Mouse (Mus musculus) ES-E14 (cell line): ENCODE measurements around the gene Crebzf. TPM values are rescaled to one million over a fixed set of nuclear protein-coding genes. Genes with fewer than 3 reads are reported as not detected.
A peak's percentile ranks its signal among the peaks of the same experiment; 100 is the strongest.

ENCODE experiments used
- DNase-seq: peaks from one replicate; pipeline ENCODE4 v3.0.0-alpha.2; 2013; ENCODE audit warnings: low read depth, low spot score
- H3K27ac ChIP-seq: 2 replicates; pipeline ENCODE4 v1.5.1; 2012; ENCODE audit warnings: low read depth, mild to moderate bottlenecking, low read length, moderate library complexity, mixed read lengths; ENCODE audit not compliant: poor library complexity, insufficient read depth, severe bottlenecking
- H3K36me3 ChIP-seq: 2 replicates; pipeline ENCODE4 v1.6.1; 2012; ENCODE audit warnings: mild to moderate bottlenecking, low read length, moderate library complexity, mixed read lengths; ENCODE audit not compliant: control insufficient read depth, poor library complexity, insufficient read depth, severe bottlenecking
- H3K4me1 ChIP-seq, 2 experiments: fragments of 150-350 bp in 1 of 2; sonication (generic) in 1 of 2; 2 replicates each; pipeline ENCODE4 v1.6.1; 2012; ENCODE audit warnings: low read length in 2 of 2, mild to moderate bottlenecking in 1 of 2, mixed read lengths in 1 of 2; ENCODE audit not compliant: control insufficient read depth in 2 of 2, insufficient read depth in 2 of 2, poor library complexity in 1 of 2
- H3K4me3 ChIP-seq, 2 experiments: fragments of 150-350 bp in 1 of 2; sonication (generic) in 1 of 2; 2 replicates each; pipeline ENCODE4 v1.5.1; 2012; ENCODE audit warnings: low read length in 2 of 2, low read depth in 1 of 2, mild to moderate bottlenecking in 1 of 2, mixed read lengths in 1 of 2; ENCODE audit not compliant: insufficient read depth in 1 of 2, poor library complexity in 1 of 2, severe bottlenecking in 1 of 2
- H3K9ac ChIP-seq: 2 replicates; pipeline ENCODE4 v1.6.1; 2012; ENCODE audit warnings: low read depth, mild to moderate bottlenecking, low read length, mixed read lengths; ENCODE audit not compliant: poor library complexity, insufficient read depth, severe bottlenecking
- H3K9me3 ChIP-seq: fragments of 150-350 bp; sonication (generic); 2 replicates; pipeline ENCODE4 v1.6.1; 2012; ENCODE audit warnings: low read depth, mild to moderate bottlenecking, low read length; ENCODE audit not compliant: control insufficient read depth, insufficient read depth
- CHD2 ChIP-seq: IDR thresholded peaks from 2 replicates; pipeline ENCODE4 v1.6.1; 2014; ENCODE audit warnings: mild to moderate bottlenecking, low read depth, low read length, inconsistent platforms
- HCFC1 ChIP-seq: IDR thresholded peaks from 2 replicates; pipeline ENCODE4 v1.6.1; 2012; ENCODE audit warnings: low read length, inconsistent platforms, borderline replicate concordance; ENCODE audit not compliant: insufficient read depth
- MAFK ChIP-seq: IDR thresholded peaks from 2 replicates; pipeline ENCODE4 v1.6.1; 2014; ENCODE audit warnings: mild to moderate bottlenecking, low read depth, low read length, inconsistent platforms; ENCODE audit not compliant: insufficient read depth
- ZC3H11A ChIP-seq: IDR thresholded peaks from 2 replicates; pipeline ENCODE4 v1.6.1; 2012; ENCODE audit warnings: low read depth, mild to moderate bottlenecking, inconsistent platforms, low read length, borderline replicate concordance
- ZNF384 ChIP-seq: IDR thresholded peaks from 2 replicates; pipeline ENCODE4 v1.6.1; 2012; ENCODE audit warnings: low read depth, low read length, inconsistent platforms
- in situ Hi-C, 2 experiments: fragments of 600-800 bp; cut with MboI; formaldehyde crosslinking; loops; one replicate each; pipeline ENCODE4 v1.15.1; 2025; ENCODE audit warnings: low sequenced_read_pairs in 2 of 2, inconsistent platforms in 1 of 2; ENCODE audit not compliant: unreplicated experiment in 2 of 2
- total RNA-seq: library from RNA; depleted of rRNA; stranded (reverse); fragments of 300-350 nt; gene quantifications from 2 replicates; pipeline ENCODE4 v1.2.3, GENCODE M21; 2012

Gene Crebzf
- total RNA-seq, 1 experiment, result 56.6 TPM

GRCm38 (mm10) chr7:90461441-90461840 lies 18.9 kb downstream of the Crebzf start:
- Histone ChIP-seq H3K9ac (no peak overlapping the region), H3K27ac (no peak overlapping the region), H3K4me3 (0 out of 4 replicates have a peak overlapping the region, but pooled peaks of 1 of the 2 experiments have one; percentile 14), H3K9me3 (no peaks in the 10 kb centered on the region), H3K36me3 (no peaks in the 10 kb centered on the region), H3K4me1 (peaks cover 0 to 2% of the 10 kb centered on the region in 2 experiments; a peak in 1 of 4 replicates)
- in situ Hi-C loops, result no loop called here
- TF ChIP-seq ZNF384, result no peak
- no peak for TF ChIP-seq HCFC1
- TF ChIP-seq ZC3H11A, result no peak
- no peak for TF ChIP-seq CHD2
- no peak for TF ChIP-seq MAFK
- no peak for DNase-seq

GRCm38 (mm10) chr7:90473511-90473910 lies 31.0 kb downstream of the Crebzf start:
- H3K4me1 ChIP-seq, result peaks cover 2 to 4% of the 10 kb centered on the region in 2 experiments; a peak in 1 of 4 replicates
- no peak for DNase-seq
- TF ChIP-seq CHD2 (no peak), HCFC1 (no peak), ZNF384 (no peak), MAFK (no peak), ZC3H11A (no peak)
- in situ Hi-C loops, result no loop called here
- H3K9me3 ChIP-seq, result no peaks in the 10 kb centered on the region
- no peaks in the 10 kb centered on the region; the same call in 1 of the 2 replicates for H3K36me3 ChIP-seq
- peak overlapping the region; percentile 18; the same call in 1 of the 2 replicates for H3K27ac ChIP-seq
- H3K4me3 ChIP-seq, result no peak overlapping the region
- H3K9ac ChIP-seq, result no peak overlapping the region

GRCm38 (mm10) chr7:90475793-90476312 lies 33.3 kb downstream of the Crebzf start, which contains the start of gene Tmem126b:
TSS of gene Tmem126b (minus strand) at chr7:90476001.
- H3K4me1 ChIP-seq, result peaks cover 2 to 4% of the 10 kb centered on the region in 2 experiments; a peak in 1 of 4 replicates
- H3K9me3 ChIP-seq, result no peaks in the 10 kb centered on the region
- in situ Hi-C loops, result loop anchor here in 1 of 2 experiments (25.0 kb wide), 1 partner anchor 961 kb away; no protein-coding TSS in a partner anchor
- no peaks in the 10 kb centered on the region for H3K36me3 ChIP-seq
- peak; percentile 98 for DNase-seq
- no peak within 1 kb of the TSS for H3K27ac ChIP-seq
- H3K9ac ChIP-seq, result peak within 1 kb of the TSS; percentile 79
- TF ChIP-seq CHD2 (no peak), HCFC1 (peak; percentile 71; the same call in 1 of the 2 replicates)
- peak within 1 kb of the TSS; percentile 77 to 78 for H3K4me3 ChIP-seq

- H3K4me3 ChIP-seq, result peak within 1 kb of the TSS; percentile 77 to 78
- H3K27ac ChIP-seq, result no peak within 1 kb of the TSS
- H3K9ac ChIP-seq, result peak within 1 kb of the TSS; percentile 79
- peaks cover 2 to 4% of the 10 kb centered on the region in 2 experiments; a peak in 1 of 4 replicates for H3K4me1 ChIP-seq
- H3K36me3 ChIP-seq, result no peaks in the 10 kb centered on the region
- no peak for DNase-seq
- no peaks in the 10 kb centered on the region for H3K9me3 ChIP-seq
- TF ChIP-seq ZNF384, result no peak
- TF ChIP-seq MAFK, result no peak
- TF ChIP-seq HCFC1, result no peak
- TF ChIP-seq ZC3H11A, result no peak
- no peak for TF ChIP-seq CHD2
- in situ Hi-C loops, result loop anchor here in 1 of 2 experiments (25.0 kb wide), 1 partner anchor 961 kb away; no protein-coding TSS in a partner anchor
These were observed 34.0 kb downstream of the Crebzf start, which contains the start of gene Dlg2 for GRCm38 (mm10) chr7:90476313-90477245. TSS of gene Dlg2 (plus strand) at chr7:90476672.
